Mouse (Mus musculus) kidney, embryonic 14.5 days (tissue): ENCODE results near the gene Cfap61. TPM values are rescaled to one million over a fixed set of nuclear protein-coding genes. Genes with fewer than 3 reads are reported as not detected.

Source experiments
- ATAC-seq: fragments of 200-750 bp; cut with Nextera tagmentation; 2 replicates; pipeline ENCODE4 v1.8.0; 2017; ENCODE audit warnings: moderate number of reproducible peaks, mild to moderate bottlenecking, moderate TSS enrichment, moderate library complexity; ENCODE audit not compliant: low FRiP score, low TSS enrichment
- H3K27ac ChIP-seq: fragments of 300-500 bp; sonication (generic); 2 replicates; pipeline ENCODE4 v1.5.1; 2014; ENCODE audit warnings: low read depth, mild to moderate bottlenecking, low read length, moderate library complexity, mixed read lengths
- H3K27me3 ChIP-seq: fragments of 300-500 bp; sonication (generic); 2 replicates; pipeline ENCODE4 v1.6.1; 2014; ENCODE audit warnings: mild to moderate bottlenecking, low read length; ENCODE audit not compliant: control insufficient read depth, insufficient read depth
- H3K36me3 ChIP-seq: fragments of 300-500 bp; sonication (generic); 2 replicates; pipeline ENCODE4 v1.6.1; 2014; ENCODE audit warnings: low read length, mixed read lengths; ENCODE audit not compliant: control insufficient read depth, insufficient read depth
- H3K4me1 ChIP-seq: fragments of 300-500 bp; sonication (generic); 2 replicates; pipeline ENCODE4 v1.6.1; 2014; ENCODE audit warnings: low read length, mixed read lengths; ENCODE audit not compliant: control insufficient read depth, insufficient read depth
- H3K4me2 ChIP-seq: fragments of 300-500 bp; sonication (generic); replicated peaks from 2 replicates; pipeline ENCODE4 v1.6.1; 2014; ENCODE audit warnings: low read depth, mild to moderate bottlenecking, low read length
- H3K4me3 ChIP-seq: fragments of 300-500 bp; sonication (generic); 2 replicates; pipeline ENCODE4 v1.5.1; 2014; ENCODE audit warnings: mild to moderate bottlenecking, low read length
- H3K9ac ChIP-seq: fragments of 300-500 bp; sonication (generic); 2 replicates; pipeline ENCODE4 v1.6.1; 2014; ENCODE audit warnings: low read depth, mild to moderate bottlenecking, low read length, moderate library complexity
- H3K9me3 ChIP-seq: fragments of 300-500 bp; sonication (generic); 2 replicates; pipeline ENCODE4 v1.6.1; 2016; ENCODE audit warnings: low read length; ENCODE audit not compliant: control insufficient read depth
- WGBS: fragments of 180-500 bp; shearing (Covaris S2); extraction: QIAGEN DNeasy Blood & Tissue Kit; methylation state at CpG from one replicate; pipeline ENCODE4 v1.1.7; 2014; 5-methylcytosine and 5-hydroxymethylcytosine counted together
- polyA plus RNA-seq: library from polyadenylated mRNA; unstranded; fragments of >200 nt; fragmentation: Nextera tagmentation; extraction: Ambion mirVana; gene quantifications from 2 replicates; pipeline ENCODE4 v1.2.1, GENCODE M21; 2014

Cfap61 gene
- polyA plus RNA-seq, 1 experiment from 2014 or later: 0.49 TPM

GRCm38 (mm10) chr2:146087411-146087810 lies 152.8 kb downstream of the Cfap61 start:
- Histone ChIP-seq H3K4me3 (no peak overlapping the region), H3K36me3 (no peaks in the 10 kb centered on the region), H3K27ac (no peak overlapping the region), H3K4me1 (no peaks in the 10 kb centered on the region), H3K9ac (no peak overlapping the region), H3K4me2 (no peak overlapping the region), H3K27me3 (no peaks in the 10 kb centered on the region), H3K9me3 (no peaks in the 10 kb centered on the region)
- WGBS: 90% methylated on average over 1 of the region's 1 CpGs
- no peak for ATAC-seq

- ATAC-seq: no peak
- WGBS: 58% methylated on average over 6 of the region's 6 CpGs
- Histone ChIP-seq H3K4me3 (no peak overlapping the region), H3K27ac (no peak overlapping the region), H3K27me3 (no peaks in the 10 kb centered on the region), H3K36me3 (no peaks in the 10 kb centered on the region), H3K9me3 (no peaks in the 10 kb centered on the region), H3K4me1 (no peaks in the 10 kb centered on the region), H3K9ac (no peak overlapping the region), H3K4me2 (no peak overlapping the region)
Observed at GRCm38 (mm10) chr2:146089157-146089692, 154.6 kb downstream of the Cfap61 start.

- H3K27ac ChIP-seq: no peak overlapping the region
- no peaks in the 10 kb centered on the region for H3K4me1 ChIP-seq
- H3K36me3 ChIP-seq: no peaks in the 10 kb centered on the region
- no peaks in the 10 kb centered on the region for H3K27me3 ChIP-seq
- WGBS: 98% methylated on average over 5 of the region's 5 CpGs
- H3K9ac ChIP-seq: no peak overlapping the region
- no peak overlapping the region for H3K4me3 ChIP-seq
- no peaks in the 10 kb centered on the region for H3K9me3 ChIP-seq
- H3K4me2 ChIP-seq: no peak overlapping the region
- no peak for ATAC-seq
Observed at GRCm38 (mm10) chr2:146097532-146097931, 162.9 kb downstream of the Cfap61 start.

GRCm38 (mm10) chr2:146098853-146099717 lies 164.5 kb downstream of the Cfap61 start:
- WGBS: 56% methylated on average over 16 of the region's 16 CpGs
- Histone ChIP-seq H3K4me1 (no peaks in the 10 kb centered on the region), H3K27ac (no peak overlapping the region), H3K27me3 (no peaks in the 10 kb centered on the region), H3K36me3 (no peaks in the 10 kb centered on the region), H3K9ac (no peak overlapping the region), H3K4me3 (no peak overlapping the region), H3K9me3 (no peaks in the 10 kb centered on the region), H3K4me2 (no peak overlapping the region)
- ATAC-seq: no peak

- no peak overlapping the region for H3K9ac ChIP-seq
- WGBS: 87% methylated on average over 3 of the region's 3 CpGs
- no peak overlapping the region for H3K4me2 ChIP-seq
- H3K4me1 ChIP-seq: no peaks in the 10 kb centered on the region
- H3K4me3 ChIP-seq: no peak overlapping the region
- no peaks in the 10 kb centered on the region for H3K36me3 ChIP-seq
- no peak overlapping the region for H3K27ac ChIP-seq
- no peaks in the 10 kb centered on the region for H3K9me3 ChIP-seq
- H3K27me3 ChIP-seq: no peaks in the 10 kb centered on the region
- no peak for ATAC-seq
Observed at GRCm38 (mm10) chr2:146099838-146100237, 165.3 kb downstream of the Cfap61 start.

GRCm38 (mm10) chr2:146100489-146101060 lies 166.0 kb downstream of the Cfap61 start:
- no peak for ATAC-seq
- Histone ChIP-seq H3K4me3 (no peak overlapping the region), H3K4me1 (no peaks in the 10 kb centered on the region), H3K36me3 (no peaks in the 10 kb centered on the region), H3K9ac (no peak overlapping the region), H3K27ac (no peak overlapping the region), H3K9me3 (no peaks in the 10 kb centered on the region), H3K27me3 (no peaks in the 10 kb centered on the region), H3K4me2 (no peak overlapping the region)
- 90% methylated on average over 10 of the region's 10 CpGs for WGBS

- Histone ChIP-seq H3K27me3 (no peaks in the 10 kb centered on the region), H3K4me3 (no peak overlapping the region), H3K9me3 (no peaks in the 10 kb centered on the region), H3K27ac (no peak overlapping the region), H3K9ac (no peak overlapping the region), H3K4me1 (no peaks in the 10 kb centered on the region), H3K36me3 (no peaks in the 10 kb centered on the region), H3K4me2 (no peak overlapping the region)
- ATAC-seq: no peak
- 82% methylated on average over 3 of the region's 3 CpGs for WGBS
Observed at GRCm38 (mm10) chr2:146102600-146102999, 168.0 kb downstream of the Cfap61 start.

GRCm38 (mm10) chr2:146105341-146105740 lies 170.8 kb downstream of the Cfap61 start:
- H3K27me3 ChIP-seq: no peaks in the 10 kb centered on the region
- H3K36me3 ChIP-seq: no peaks in the 10 kb centered on the region
- 78% methylated on average over 6 of the region's 6 CpGs for WGBS
- H3K4me1 ChIP-seq: no peaks in the 10 kb centered on the region
- no peak overlapping the region for H3K9ac ChIP-seq
- H3K4me2 ChIP-seq: no peak overlapping the region
- H3K27ac ChIP-seq: no peak overlapping the region
- H3K9me3 ChIP-seq: no peaks in the 10 kb centered on the region
- no peak overlapping the region for H3K4me3 ChIP-seq
- no peak for ATAC-seq

GRCm38 (mm10) chr2:146107980-146108379 lies 173.4 kb downstream of the Cfap61 start:
- Histone ChIP-seq H3K4me1 (no peaks in the 10 kb centered on the region), H3K4me2 (no peak overlapping the region), H3K27ac (no peak overlapping the region), H3K4me3 (no peak overlapping the region), H3K9ac (no peak overlapping the region), H3K36me3 (no peaks in the 10 kb centered on the region), H3K27me3 (no peaks in the 10 kb centered on the region), H3K9me3 (no peaks in the 10 kb centered on the region)
- 91% methylated on average over 4 of the region's 4 CpGs for WGBS
- ATAC-seq: no peak
